Mouse (Mus musculus): ENCODE measurements around the gene Efcab14.

GRCm38 (mm10) chr4:115812326-115812725 lies 74.8 kb downstream of the Efcab14 start:
- TF ChIP-seq CTCF (IDR thresholded peaks at IDR 0.05; ENCODE audit: borderline replicate concordance, control insufficient read depth, extremely low read depth, insufficient read depth, low read length, poor library complexity) (no peak), POLR2A (IDR thresholded peaks at IDR 0.05; ENCODE audit: control insufficient read depth, extremely low read depth, insufficient read depth, low read length, poor library complexity) (no peak)
